Mouse (Mus musculus) spleen, postnatal 10 days (tissue): ENCODE measurements at regions not wholly inside any gene's neighbourhood (a gene's known extent, or its start where the extent isn't known, plus 50 kb on each side); places are given as distances from the start of the nearest gene placed in this dataset.

Experiments used
- DNase-seq, 2 experiments: peaks; one replicate each; pipeline ENCODE4 v3.0.0; 2021 to 2022; ENCODE audit warnings: low spot score in 2 of 2

GRCm38 (mm10) chr9:101458306-101458946 lies 206.8 kb upstream of the Ppp2r3a start:
- DNase-seq = no peak

DNA sequence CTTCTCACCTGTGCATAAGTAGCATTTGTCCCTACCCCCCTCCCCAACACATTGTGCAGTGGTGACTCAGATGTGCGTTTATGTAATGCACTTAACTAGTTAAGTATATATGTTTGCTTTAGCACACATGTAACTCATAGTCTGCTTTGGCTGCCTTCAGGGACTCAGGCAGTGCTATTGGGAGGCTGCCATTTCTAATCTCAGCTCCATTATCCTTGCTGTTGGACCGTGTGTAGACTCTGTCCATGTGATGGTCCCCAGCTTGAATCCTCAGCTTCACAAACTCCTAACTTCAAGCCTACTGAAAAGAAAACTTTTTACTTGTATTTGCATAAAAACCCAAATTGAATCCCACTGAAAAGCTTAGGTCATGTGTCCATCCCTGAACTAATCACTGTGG lies 194.7 kb upstream of the Ppp2r3a start:
- DNase-seq = no peak

- DNase-seq = no peak
Measured at GRCm38 (mm10) chr9:101445764-101446163, 194.2 kb upstream of the Ppp2r3a start.

GRCm38 (mm10) chr9:101445293-101445692 lies 193.7 kb upstream of the Ppp2r3a start:
- no peak for DNase-seq

GRCm38 (mm10) chr9:101439856-101440255 lies 188.3 kb upstream of the Ppp2r3a start:
- no peak for DNase-seq

DNA sequence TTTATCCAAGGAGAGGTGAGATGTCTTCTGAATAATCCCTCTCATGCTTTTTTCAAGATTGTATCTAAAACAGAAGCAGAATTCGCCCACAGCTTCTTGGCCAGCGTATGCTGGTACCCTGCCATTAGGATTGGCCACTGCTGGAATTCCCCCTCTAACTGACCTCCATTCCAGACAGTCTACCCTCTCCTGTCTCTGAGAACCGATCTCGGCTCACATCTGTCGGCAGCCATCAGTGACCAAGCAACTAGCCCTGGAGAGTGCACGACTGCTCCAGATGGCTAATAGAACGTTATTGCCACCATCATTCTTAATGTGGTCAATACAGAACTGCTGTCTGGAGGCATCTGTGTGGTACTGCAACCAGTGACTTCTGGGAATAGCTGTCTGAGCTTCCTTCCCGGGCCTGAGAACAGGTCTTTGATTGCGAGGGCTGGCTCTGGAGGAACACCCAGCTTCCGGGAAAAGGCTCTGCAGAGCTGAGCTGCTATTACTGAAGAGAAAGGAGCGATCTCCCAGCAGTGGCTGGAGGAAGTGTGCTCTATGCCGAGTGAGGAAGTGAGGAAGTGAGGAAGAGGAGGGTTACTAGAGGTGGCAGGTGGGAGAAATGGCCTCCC lies 187.1 kb upstream of the Ppp2r3a start:
- no peak for DNase-seq

DNA sequence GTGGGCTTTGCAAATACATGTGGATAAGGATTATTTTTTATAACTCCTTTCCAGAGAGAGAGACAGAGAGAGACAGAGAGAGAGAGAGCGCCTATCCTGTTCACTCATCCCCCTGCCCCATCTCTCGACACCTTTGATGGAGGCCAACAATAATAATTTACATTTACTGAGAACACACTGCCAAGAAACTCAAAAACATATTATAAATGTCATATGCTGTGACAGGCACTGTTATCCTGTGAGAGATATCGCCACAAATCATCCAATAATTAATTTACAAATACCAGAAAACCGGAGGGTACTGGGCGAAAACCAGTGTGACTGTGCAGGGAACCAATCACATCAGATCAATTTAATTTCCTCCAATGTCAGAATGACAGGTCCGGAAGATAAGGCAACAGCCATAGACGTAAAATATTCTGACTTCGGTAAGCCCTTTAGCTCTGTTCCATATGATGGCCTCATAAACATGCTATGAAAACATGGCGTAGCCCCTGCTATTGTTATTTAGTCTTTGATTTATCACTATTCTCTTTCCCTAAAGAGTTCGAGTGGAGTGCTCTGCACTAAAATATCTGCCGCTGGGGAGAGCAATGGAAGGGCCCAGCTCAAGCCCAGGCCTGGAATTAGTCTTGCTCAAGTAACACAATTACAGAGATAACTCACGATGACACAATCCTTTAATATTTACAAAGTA lies 173.5 kb upstream of the Ppp2r3a start:
- no peak for DNase-seq

- DNase-seq = no peak
Measured at GRCm38 (mm10) chr9:101423041-101423440, 171.4 kb upstream of the Ppp2r3a start.

DNA sequence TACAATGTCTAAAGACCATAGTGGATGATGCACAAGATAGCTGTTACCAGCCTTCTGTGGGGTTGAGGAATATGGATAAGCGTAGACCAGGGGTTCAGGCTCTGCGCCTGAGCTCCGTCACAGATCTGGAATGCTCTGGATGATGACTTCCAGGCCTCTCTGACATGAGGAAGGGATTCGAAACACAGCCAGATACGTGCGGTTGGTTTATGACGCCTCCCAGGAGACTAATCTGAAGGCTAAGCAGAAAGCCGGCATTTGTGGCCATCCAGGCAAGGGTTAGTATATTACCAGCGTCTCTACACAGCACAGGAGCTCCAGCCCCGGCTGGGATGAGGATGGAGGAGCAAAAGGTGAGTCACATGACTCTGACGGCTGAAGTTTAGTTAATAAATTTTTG lies 170.4 kb upstream of the Ppp2r3a start:
- no peak for DNase-seq

- DNase-seq = no peak
Measured at GRCm38 (mm10) chr9:101421136-101421535, 169.5 kb upstream of the Ppp2r3a start.

DNA sequence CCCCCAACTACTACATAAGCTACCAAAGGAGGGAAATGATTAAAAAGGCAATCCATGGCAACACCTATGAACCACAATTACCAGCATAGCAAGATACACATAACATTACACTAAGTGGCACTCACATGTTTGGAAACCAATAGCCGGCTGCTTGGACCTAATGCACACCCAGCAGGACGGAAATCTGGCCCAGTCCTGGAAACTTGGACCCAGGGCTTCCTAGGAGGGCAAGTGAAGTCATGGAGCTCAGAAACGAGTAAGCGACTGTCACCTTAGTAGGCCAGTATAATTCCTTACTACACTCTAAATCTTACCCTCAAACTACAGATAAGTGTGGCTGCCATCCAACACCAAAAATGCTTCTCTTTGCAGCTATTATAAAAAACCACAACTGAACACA lies 168.6 kb upstream of the Ppp2r3a start:
- DNase-seq = no peak

DNA sequence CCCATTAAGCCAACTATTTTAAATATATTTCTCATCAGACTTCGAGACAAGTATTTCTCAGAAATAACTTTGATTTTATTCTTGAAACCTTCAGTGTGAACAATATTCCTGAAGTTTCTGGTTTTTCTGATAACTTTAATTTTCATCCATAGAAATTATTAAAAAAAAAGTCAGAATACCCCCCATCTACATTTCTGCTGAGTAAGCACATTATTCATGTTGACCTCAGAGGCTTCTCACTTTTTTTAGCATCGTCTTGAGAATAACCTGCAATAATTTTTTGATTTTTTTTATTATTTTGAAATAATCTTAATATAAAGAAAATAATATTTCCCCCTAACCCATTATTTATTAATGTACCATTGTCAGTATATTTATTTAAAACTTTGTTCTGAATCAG lies 166.1 kb upstream of the Ppp2r3a start:
- DNase-seq = no peak

DNA sequence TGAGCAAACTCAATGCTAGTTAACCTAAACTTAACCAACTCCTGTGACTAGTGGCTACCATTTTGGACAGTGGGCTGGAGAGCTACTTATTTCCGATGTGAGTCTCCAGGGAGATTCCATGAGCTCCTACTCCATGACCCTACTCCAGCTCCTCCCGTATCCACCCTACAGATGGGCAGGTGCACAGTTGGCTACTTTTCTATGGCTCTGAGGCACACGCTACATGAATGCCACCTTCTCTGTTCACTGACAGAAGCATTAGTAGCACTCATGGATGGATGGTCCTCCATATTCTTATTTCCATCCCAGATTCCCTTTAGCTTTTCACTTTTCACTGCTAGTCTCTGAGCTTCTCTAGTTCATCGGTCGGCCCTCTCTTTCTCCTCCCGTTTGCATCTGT lies 164.7 kb upstream of the Ppp2r3a start:
- no peak for DNase-seq

- no peak for DNase-seq
Measured at GRCm38 (mm10) chr9:101413071-101413633, 161.6 kb upstream of the Ppp2r3a start.

- DNase-seq = no peak
Measured at GRCm38 (mm10) chr9:101411951-101412350, 160.4 kb upstream of the Ppp2r3a start.

- DNase-seq = no peak
Measured at GRCm38 (mm10) chr9:101411532-101411880, 159.9 kb upstream of the Ppp2r3a start.

GRCm38 (mm10) chr9:101410783-101411531 lies 159.4 kb upstream of the Ppp2r3a start:
- no peak for DNase-seq

DNA sequence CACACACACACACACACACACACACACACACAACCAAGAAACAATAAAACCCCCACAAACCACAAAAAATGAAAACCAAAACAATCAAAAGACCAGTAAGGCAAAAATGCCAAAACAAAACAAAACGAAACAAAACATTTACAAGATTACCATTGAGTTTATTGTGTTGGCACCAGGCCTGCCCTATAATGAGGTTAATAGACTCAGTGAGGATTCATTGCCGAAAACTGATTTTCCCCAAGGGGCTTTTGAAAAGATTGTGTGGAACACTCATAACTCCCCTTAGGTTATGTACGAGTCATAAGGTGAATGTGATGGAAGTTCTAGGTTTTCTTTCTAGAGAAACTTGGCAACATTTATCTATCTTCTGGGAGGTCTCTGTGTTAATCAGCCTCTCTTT lies 158.8 kb upstream of the Ppp2r3a start:
- no peak for DNase-seq

- DNase-seq = no peak
Measured at GRCm38 (mm10) chr9:101408116-101408515, 156.5 kb upstream of the Ppp2r3a start.

DNA sequence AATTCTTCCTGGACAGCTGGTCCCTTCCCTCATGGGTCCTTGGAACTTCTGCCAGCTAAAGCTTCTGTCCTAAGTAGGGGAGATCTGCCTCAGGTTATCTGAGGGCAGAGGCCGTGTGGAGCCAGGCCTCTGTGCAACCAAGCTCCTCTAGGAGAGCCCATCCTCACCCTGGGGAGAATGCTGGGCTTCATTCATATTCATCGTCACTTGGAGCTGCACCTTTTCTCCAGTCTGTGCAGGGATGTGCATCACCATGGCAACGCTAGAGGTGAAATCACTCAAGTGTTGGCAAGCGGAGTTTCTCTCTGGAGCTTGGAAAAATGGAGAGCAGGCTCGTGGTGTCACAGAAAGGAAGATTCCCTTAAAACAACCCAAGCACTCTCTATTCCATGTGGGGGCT lies 155.5 kb upstream of the Ppp2r3a start:
- no peak for DNase-seq

- DNase-seq = no peak
Measured at GRCm38 (mm10) chr9:101404441-101405081, 153.0 kb upstream of the Ppp2r3a start.

DNA sequence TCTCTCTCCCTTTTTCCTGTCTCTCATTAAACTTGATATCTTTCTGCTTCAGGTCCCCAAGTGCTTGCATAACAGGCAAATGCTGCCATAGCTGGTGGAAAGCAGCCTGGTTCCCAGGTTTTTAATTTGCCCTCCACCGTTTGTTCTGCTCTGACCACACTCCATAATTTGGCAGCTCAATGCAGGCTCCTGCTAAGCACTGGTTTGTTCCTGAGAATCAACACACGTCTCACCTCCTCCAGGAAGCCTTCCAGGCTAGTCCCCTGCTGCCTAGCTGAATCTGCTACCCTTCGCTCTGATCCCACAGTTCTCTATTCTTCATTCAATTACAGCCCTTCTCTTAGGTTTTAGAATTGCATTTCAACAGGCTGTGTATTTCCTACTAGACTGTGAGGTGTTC lies 152.4 kb upstream of the Ppp2r3a start:
- DNase-seq = no peak
